Mouse (Mus musculus): ENCODE measurements at regions not wholly inside any gene's neighbourhood (a gene's known extent, or its start where the extent isn't known, plus 50 kb on each side); places are given as distances from the start of the nearest gene placed in this dataset.

GRCm38 (mm10) chr16:39533351-39533750 lies 450.8 kb upstream of the Lsamp start:
- TF ChIP-seq POLR2AphosphoS5 (IDR thresholded peaks at IDR 0.05; ENCODE audit: borderline replicate concordance, low read depth, low read length) (no peak), MAZ (IDR thresholded peaks at IDR 0.05; ENCODE audit: low read depth, low read length) (no peak), GATA1 (IDR thresholded peaks at IDR 0.05; ENCODE audit: low read depth, low read length) (no peak), E2F4 (IDR thresholded peaks at IDR 0.05; ENCODE audit: borderline replicate concordance, low read depth, low read length) (no peak), MXI1 (IDR thresholded peaks at IDR 0.05; ENCODE audit: low read depth, low read length) (no peak), SMC3 (IDR thresholded peaks at IDR 0.05; ENCODE audit: low read depth, low read length) (no peak), ETS1 (IDR thresholded peaks at IDR 0.05; ENCODE audit: low read depth, low read length) (no peak), NRF1 (IDR thresholded peaks at IDR 0.05; ENCODE audit: insufficient read depth, low read depth, low read length, poor library complexity, severe bottlenecking) (no peak), MAX (IDR thresholded peaks at IDR 0.05; ENCODE audit: low read length) (no peak), TAL1 (IDR thresholded peaks at IDR 0.05; ENCODE audit: low read length) (no peak), JUND (IDR thresholded peaks at IDR 0.05; ENCODE audit: low read depth, low read length) (no peak), ELF1 (IDR thresholded peaks at IDR 0.05; ENCODE audit: low read depth, low read length) (no peak), GABPA (IDR thresholded peaks at IDR 0.05; ENCODE audit: low read depth, low read length) (no peak), CTCF (IDR thresholded peaks at IDR 0.05 in 2 of 3, conservative IDR thresholded peaks at IDR 0.05 in 1 of 3; ENCODE audit: control insufficient read depth in 1 of 3, insufficient read depth in 1 of 3, low read depth in 2 of 3, low read length in 3 of 3, poor library complexity in 1 of 3, severe bottlenecking in 1 of 3) (no peak)
- Histone ChIP-seq H3K9me3 (replicated peaks; ENCODE audit: insufficient read depth, low read length) (no peaks in the 10 kb centered on the region), H3K36me3 (ENCODE audit: control insufficient read depth in 1 of 2, insufficient read depth in 2 of 2, low read length in 2 of 2) (no peaks in the 10 kb centered on the region), H3K4me1 (ENCODE audit: control insufficient read depth in 1 of 2, insufficient read depth in 2 of 2, low read length in 2 of 2) (no peaks in the 10 kb centered on the region), H3K27me3 (ENCODE audit: control insufficient read depth in 1 of 2, insufficient read depth in 2 of 2, low read length in 2 of 2) (no peaks in the 10 kb centered on the region), H3K9ac (ENCODE audit: control insufficient read depth, low read depth, low read length, poor library complexity, severe bottlenecking) (no peak overlapping the region), H3K4me3 (ENCODE audit: control insufficient read depth in 1 of 2, insufficient read depth in 1 of 2, low read depth in 2 of 2, low read length in 2 of 2) (no peak overlapping the region), H3K79me2 (ENCODE audit: control insufficient read depth, insufficient read depth, low read length, poor library complexity) (no peaks in the 10 kb centered on the region), H3K27ac (ENCODE audit: control insufficient read depth, low read depth, low read length) (no peak overlapping the region)
- DNase-seq (ENCODE audit: low read depth, low spot score) = no peak

GRCm38 (mm10) chr16:39553316-39553715 lies 430.8 kb upstream of the Lsamp start:
- Histone ChIP-seq H3K4me1 (ENCODE audit: control insufficient read depth in 1 of 2, insufficient read depth in 2 of 2, low read length in 2 of 2) (no peaks in the 10 kb centered on the region), H3K79me2 (ENCODE audit: control insufficient read depth, insufficient read depth, low read length, poor library complexity) (no peaks in the 10 kb centered on the region), H3K36me3 (ENCODE audit: control insufficient read depth in 1 of 2, insufficient read depth in 2 of 2, low read length in 2 of 2) (no peaks in the 10 kb centered on the region), H3K9me3 (replicated peaks; ENCODE audit: insufficient read depth, low read length) (no peaks in the 10 kb centered on the region), H3K9ac (ENCODE audit: control insufficient read depth, low read depth, low read length, poor library complexity, severe bottlenecking) (no peak overlapping the region), H3K27me3 (ENCODE audit: control insufficient read depth in 1 of 2, insufficient read depth in 2 of 2, low read length in 2 of 2) (no peaks in the 10 kb centered on the region), H3K27ac (ENCODE audit: control insufficient read depth, low read depth, low read length) (no peak overlapping the region), H3K4me3 (ENCODE audit: control insufficient read depth in 1 of 2, insufficient read depth in 1 of 2, low read depth in 2 of 2, low read length in 2 of 2) (no peak overlapping the region)
- DNase-seq (ENCODE audit: low read depth, low spot score) = no peak
- TF ChIP-seq GABPA (IDR thresholded peaks at IDR 0.05; ENCODE audit: low read depth, low read length) = no peak
- TF ChIP-seq RAD21 (IDR thresholded peaks at IDR 0.05; ENCODE audit: low read depth, low read length) = no peak
- TF ChIP-seq TAL1 (IDR thresholded peaks at IDR 0.05; ENCODE audit: low read length) = no peak
- no peak for TF ChIP-seq ETS1 (IDR thresholded peaks at IDR 0.05; ENCODE audit: low read depth, low read length)
- TF ChIP-seq JUND (IDR thresholded peaks at IDR 0.05; ENCODE audit: low read depth, low read length) = no peak
- no peak for TF ChIP-seq KAT2A (conservative IDR thresholded peaks at IDR 0.05; ENCODE audit: low read depth, low read length)
- TF ChIP-seq HCFC1 (IDR thresholded peaks at IDR 0.05; ENCODE audit: low read depth, low read length) = no peak
- TF ChIP-seq ZC3H11A (IDR thresholded peaks at IDR 0.05; ENCODE audit: low read depth, low read length) = no peak
- no peak for TF ChIP-seq POLR2A (IDR thresholded peaks at IDR 0.05; ENCODE audit: control insufficient read depth in 1 of 2, insufficient read depth in 1 of 2, low read depth in 1 of 2, low read length in 2 of 2, poor library complexity in 1 of 2)
- TF ChIP-seq MEF2A (IDR thresholded peaks at IDR 0.05; ENCODE audit: extremely low read depth, insufficient replicate concordance, low read depth, low read length, poor library complexity, severe bottlenecking) = no peak
- no peak for TF ChIP-seq NRF1 (IDR thresholded peaks at IDR 0.05; ENCODE audit: insufficient read depth, low read depth, low read length, poor library complexity, severe bottlenecking)
- no peak for TF ChIP-seq BHLHE40 (IDR thresholded peaks at IDR 0.05; ENCODE audit: borderline replicate concordance, low read depth, low read length)
- TF ChIP-seq GATA1 (IDR thresholded peaks at IDR 0.05; ENCODE audit: low read depth, low read length) = no peak
- TF ChIP-seq USF2 (IDR thresholded peaks at IDR 0.05; ENCODE audit: borderline replicate concordance in 1 of 2, insufficient read depth in 1 of 2, low read depth in 1 of 2, low read length in 2 of 2) = no peak
- no peak for TF ChIP-seq CHD2 (IDR thresholded peaks at IDR 0.05; ENCODE audit: low read length)

All from MEL (cell line).